Mouse (Mus musculus): ENCODE data around the gene Adprm.
"Not testable (repeated sequence)": the region's sequence is repeated elsewhere in the genome, so short reads cannot be mapped to it uniquely, and the experiment has no call there.

Gene Adprm

DNA sequence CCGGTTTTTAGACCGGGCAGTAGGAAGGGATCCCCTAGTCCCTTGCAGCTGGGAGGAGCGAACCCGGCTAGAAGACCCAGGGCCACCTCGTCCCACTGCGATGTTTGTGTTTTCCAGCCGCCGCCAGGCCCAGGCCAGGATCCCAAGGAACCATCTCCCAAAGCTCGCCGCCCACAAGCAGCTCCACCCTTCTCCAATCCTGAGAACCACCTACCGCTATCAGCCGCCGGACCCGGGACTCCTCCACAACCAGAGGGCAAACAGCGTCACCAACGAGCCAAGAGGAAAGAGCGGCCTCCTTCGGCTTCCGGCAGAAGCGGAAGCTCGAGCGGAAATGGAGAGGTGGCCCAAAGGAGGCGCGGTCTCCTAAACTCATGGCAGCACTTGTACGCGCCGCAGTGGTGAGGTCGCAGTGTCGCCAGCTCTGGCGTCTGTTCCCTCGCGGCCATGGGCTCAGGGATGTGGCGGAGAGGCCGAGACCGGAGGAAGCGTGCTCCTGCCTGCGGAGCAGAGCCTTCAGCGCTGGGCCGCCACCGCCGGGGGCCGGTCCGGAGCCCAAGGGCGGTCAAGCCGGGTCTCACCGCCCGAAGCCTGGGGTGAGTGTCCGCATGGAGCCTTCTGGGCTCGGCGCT, at the start of gene Adprm, which contains the start of gene Sco1:
Gene Adprm (minus strand): TSS at position 274 of the 632 bp plus-strand sequence.
Gene Sco1 (plus strand): TSS at position 350 of the 632 bp plus-strand sequence.
- in situ Hi-C loops (cut with MboI, MseI), result no loop called here

- in situ Hi-C loops (cut with MboI, MseI), result loop anchor here (10.0 kb wide), 1 partner anchor 583 kb away; no protein-coding TSS in a partner anchor
Measured at GRCm38 (mm10) chr11:67101713-67102112, 49.3 kb upstream of the Adprm start.

GRCm38 (mm10) chr11:67100169-67100568, 47.8 kb upstream of the Adprm start:
- in situ Hi-C loops (cut with MboI, MseI), result loop anchor here (10.0 kb wide), 1 partner anchor 585 kb away; no protein-coding TSS in a partner anchor

DNA sequence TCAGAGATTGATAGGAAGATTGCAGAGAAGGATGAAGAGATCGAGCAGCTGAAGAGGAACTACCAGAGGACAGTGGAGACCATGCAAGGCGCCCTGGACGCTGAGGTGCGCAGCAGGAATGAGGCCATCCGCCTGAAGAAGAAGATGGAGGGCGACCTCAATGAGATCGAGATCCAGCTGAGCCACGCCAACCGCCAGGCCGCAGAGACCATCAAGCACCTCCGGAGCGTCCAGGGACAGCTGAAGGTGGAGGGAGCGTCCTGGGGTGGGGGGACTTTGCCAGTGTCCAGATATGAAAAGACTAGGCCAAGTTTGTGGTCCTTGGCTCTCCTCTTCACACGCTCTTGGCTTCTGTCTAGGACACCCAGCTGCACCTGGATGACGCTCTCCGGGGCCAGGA, 46.8 kb upstream of the Adprm start:
- in situ Hi-C loops (cut with MboI, MseI), result no loop called here

GRCm38 (mm10) chr11:67098427-67098826, 46.0 kb upstream of the Adprm start:
- in situ Hi-C loops (cut with MboI, MseI), result no loop called here

GRCm38 (mm10) chr11:67097709-67098108, 45.3 kb upstream of the Adprm start:
- in situ Hi-C loops (cut with MboI, MseI), result no loop called here

DNA sequence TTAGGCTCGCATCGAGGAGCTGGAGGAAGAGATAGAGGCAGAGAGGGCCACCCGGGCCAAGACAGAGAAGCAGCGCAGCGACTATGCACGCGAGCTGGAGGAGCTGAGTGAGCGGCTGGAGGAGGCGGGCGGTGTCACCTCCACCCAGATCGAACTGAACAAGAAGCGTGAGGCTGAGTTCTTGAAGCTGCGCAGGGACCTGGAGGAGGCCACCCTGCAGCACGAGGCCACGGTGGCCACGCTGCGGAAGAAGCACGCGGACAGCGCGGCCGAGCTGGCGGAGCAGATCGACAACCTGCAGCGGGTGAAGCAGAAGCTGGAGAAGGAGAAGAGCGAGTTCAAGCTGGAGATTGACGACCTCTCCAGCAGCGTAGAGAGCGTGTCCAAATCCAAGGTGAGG, 42.1 kb upstream of the Adprm start:
- in situ Hi-C loops (cut with MboI, MseI), result no loop called here

GRCm38 (mm10) chr11:67093652-67094051, 41.3 kb upstream of the Adprm start:
- in situ Hi-C loops (cut with MboI, MseI), result no loop called here

- in situ Hi-C loops (cut with MboI, MseI), result no loop called here
Measured at GRCm38 (mm10) chr11:67093201-67093600, 40.8 kb upstream of the Adprm start.

GRCm38 (mm10) chr11:67092354-67092753, 40.0 kb upstream of the Adprm start:
- in situ Hi-C loops (cut with MboI, MseI), result not testable (repeated sequence)

- in situ Hi-C loops (cut with MboI, MseI), result no loop called here
Measured at GRCm38 (mm10) chr11:67087225-67087624, 34.8 kb upstream of the Adprm start.

GRCm38 (mm10) chr11:67086467-67087164, 34.2 kb upstream of the Adprm start:
- in situ Hi-C loops (cut with MboI, MseI), result no loop called here

DNA sequence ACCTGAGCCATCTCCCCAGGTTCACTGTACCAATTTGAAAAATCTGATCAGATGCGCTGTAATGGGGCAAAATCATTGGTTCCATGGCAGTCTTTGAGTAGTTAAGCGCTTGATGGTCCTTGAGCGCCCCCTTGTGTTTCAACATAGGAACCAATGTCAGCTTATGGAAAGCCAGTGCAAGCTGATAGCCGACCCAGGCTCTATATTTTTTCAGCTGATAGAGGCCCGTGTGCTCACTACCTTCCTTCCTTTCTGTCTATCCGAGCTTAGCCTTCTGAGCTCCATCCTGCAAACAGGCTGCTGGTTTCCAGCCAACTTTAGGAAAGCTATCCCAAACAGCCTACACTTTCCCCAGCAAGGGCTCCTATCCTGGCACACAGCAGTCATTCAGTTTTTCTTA, 33.1 kb upstream of the Adprm start:
- in situ Hi-C loops (cut with MboI, MseI), result no loop called here

- in situ Hi-C loops (cut with MboI, MseI), result no loop called here
Measured at GRCm38 (mm10) chr11:67083712-67084340, 31.4 kb upstream of the Adprm start.

- in situ Hi-C loops (cut with MboI, MseI), result no loop called here
Measured at GRCm38 (mm10) chr11:67083239-67083638, 30.8 kb upstream of the Adprm start.

DNA sequence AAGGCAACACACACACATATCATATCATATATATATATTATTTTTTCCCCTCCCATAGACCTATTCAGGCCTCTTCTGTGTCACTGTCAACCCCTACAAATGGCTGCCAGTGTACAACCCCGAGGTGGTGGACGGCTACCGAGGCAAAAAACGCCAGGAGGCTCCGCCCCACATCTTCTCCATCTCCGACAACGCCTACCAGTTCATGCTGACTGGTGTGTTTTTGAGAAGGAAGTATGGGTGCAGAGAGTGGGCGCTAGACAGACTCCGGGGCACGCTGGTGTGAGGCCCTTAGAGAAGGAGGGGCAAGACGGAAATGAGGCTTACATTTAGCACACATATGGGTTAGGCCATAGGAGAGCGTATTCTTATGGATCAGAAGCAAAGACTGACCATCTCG, 30.4 kb upstream of the Adprm start:
- in situ Hi-C loops (cut with MboI, MseI), result no loop called here

DNA sequence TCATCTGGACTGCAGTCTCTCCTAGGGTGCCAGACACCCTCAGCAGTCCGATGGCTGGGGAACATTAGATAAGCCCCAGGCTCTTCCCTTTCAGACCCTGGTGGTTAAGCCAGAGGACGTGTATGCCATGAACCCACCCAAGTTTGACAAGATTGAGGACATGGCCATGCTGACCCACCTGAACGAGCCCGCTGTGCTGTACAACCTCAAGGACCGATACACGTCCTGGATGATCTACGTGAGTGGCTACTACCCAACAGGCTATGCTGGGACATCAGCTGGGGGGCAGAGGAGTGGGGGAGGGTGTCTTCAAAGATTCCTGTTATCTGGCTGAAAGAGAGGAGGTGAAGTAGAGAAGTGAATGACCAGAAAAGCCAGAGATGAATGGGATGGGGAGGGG, 29.8 kb upstream of the Adprm start:
- in situ Hi-C loops (cut with MboI, MseI), result no loop called here

DNA sequence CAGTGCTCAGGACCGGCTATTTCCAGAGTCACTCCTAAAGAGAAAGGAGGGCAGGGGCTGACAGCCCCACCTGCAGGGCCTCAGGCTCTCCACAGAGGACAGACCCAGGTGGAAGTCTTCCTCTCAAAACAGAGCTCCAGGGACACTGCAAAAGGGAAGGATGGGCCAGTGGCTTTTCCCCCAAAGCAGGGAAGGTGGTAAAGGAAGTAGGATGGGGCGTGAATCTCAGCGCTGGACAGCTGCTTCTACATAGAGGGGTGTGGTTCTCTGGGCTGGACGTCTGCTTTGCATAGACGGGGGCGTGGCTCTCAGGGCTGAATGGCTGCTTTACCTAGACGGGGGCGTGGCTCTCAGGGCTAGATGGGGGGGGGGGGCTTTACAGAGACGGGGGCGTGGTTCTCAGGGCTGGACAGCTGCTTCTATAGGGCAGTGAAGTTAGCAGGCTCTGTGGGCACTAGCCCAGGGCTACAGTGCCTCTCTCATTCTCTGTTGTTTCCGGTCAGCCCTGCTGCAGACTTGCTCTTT, 28.8 kb upstream of the Adprm start:
- in situ Hi-C loops (cut with MboI, MseI), result no loop called here

DNA sequence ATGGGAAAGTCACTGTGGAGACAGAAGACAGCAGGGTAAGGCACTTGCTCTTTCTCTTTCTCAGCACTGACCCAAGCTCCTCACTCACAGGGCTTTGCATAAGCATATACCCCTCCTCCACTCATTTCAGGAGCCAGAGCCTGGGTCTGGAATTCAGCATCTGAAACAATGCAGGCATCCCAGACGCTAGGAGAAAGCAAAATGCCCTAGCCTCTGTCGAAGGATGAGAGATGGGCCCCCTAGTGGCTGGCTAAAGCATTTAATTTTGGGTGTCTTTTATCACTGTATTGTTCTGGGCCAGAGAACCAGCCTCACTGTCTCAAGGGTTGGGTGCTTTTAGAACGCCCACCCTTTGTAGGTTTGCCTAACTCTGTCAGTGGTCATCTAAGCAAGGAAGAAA, 27.8 kb upstream of the Adprm start:
- in situ Hi-C loops (cut with MboI, MseI), result no loop called here

DNA sequence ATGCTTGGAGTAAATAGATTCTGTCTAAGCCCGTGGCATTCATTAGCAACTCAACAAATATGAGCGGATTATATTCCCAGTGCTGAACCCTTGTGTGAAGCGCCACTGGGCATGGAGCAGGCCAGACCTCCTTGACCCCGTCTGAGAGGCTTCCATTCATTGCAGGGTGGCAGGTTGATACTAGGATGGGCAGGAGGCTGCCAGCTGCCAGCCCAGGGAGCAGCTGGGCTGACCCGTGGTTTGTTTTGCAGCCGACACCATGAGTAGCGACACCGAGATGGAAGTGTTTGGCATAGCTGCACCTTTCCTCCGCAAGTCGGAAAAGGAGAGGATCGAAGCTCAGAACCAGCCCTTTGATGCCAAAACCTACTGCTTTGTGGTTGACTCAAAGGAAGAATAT, 27.3 kb upstream of the Adprm start:
- in situ Hi-C loops (cut with MboI, MseI), result loop anchor here (5.0 kb wide), 2 partner anchors 52 to 182 kb away; partner anchors contain the start of gene Tmem220

DNA sequence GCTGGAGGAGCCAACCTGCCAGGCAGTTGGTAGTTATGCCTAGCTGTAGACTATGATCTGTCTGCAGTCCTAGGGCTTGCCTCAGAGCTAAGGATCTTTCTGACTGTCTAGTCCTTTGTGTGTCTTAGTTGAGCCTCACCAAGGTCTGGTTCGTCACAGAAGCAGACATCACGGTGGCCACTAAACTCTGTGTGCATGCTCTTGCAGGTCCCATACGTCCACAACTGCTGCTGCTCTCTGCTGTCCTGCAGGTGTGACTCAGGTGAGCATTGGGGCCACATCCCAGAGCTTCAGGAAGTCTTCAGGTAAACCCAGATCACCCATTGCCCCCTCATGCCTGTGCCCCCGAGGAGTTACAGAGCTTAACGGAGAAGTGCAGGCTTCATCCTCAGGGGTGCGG, 26.5 kb upstream of the Adprm start:
- in situ Hi-C loops (cut with MboI, MseI), result loop anchor here (5.0 kb wide), 2 partner anchors 52 to 182 kb away; partner anchors contain the start of gene Tmem220

- in situ Hi-C loops (cut with MboI, MseI), result loop anchor here (5.0 kb wide), 2 partner anchors 51 to 181 kb away; partner anchors contain the start of gene Tmem220
Measured at GRCm38 (mm10) chr11:67078000-67078399, 25.6 kb upstream of the Adprm start, which contains the start of gene Myh3. Myh3 (plus strand) TSS chr11:67078300.
